Mouse (Mus musculus): ENCODE measurements at regions not wholly inside any gene's neighbourhood (a gene's known extent, or its start where the extent isn't known, plus 50 kb on each side); places are given as distances from the start of the nearest gene placed in this dataset.

GRCm38 (mm10) chr12:77976952-77977351 is 217.1 kb upstream of the Gm6657 start:
- DNase-seq (ENCODE audit: low read depth) = no peak

GRCm38 (mm10) chr12:77986738-77987137 is 207.3 kb upstream of the Gm6657 start:
- DNase-seq (ENCODE audit: low read depth) = no peak

GRCm38 (mm10) chr12:77989766-77990165 is 204.3 kb upstream of the Gm6657 start:
- DNase-seq (ENCODE audit: low read depth) = no peak

DNA sequence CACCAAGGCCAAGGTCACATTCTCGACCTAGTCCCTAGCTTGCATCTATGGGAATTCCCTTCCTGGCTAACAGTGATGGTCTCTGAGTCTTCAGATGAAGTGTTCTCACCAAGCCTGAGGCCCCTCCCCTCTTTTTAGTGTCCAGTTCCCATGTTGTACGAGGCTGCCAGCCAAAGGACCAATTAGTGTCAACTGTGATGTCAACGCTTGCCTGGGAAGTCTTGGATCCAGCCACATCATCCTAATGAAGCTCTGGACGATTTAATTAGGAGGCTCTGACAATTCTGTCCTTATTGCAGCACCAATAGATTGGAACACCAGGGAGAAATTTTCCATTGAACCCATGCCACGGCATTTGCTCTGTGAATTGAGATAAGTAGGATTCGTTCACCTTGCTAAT is 202.4 kb upstream of the Gm6657 start:
- DNase-seq (ENCODE audit: low read depth) = no peak

- DNase-seq (ENCODE audit: low read depth) = no peak
Measured at GRCm38 (mm10) chr12:77994176-77994575, 199.9 kb upstream of the Gm6657 start.

DNA sequence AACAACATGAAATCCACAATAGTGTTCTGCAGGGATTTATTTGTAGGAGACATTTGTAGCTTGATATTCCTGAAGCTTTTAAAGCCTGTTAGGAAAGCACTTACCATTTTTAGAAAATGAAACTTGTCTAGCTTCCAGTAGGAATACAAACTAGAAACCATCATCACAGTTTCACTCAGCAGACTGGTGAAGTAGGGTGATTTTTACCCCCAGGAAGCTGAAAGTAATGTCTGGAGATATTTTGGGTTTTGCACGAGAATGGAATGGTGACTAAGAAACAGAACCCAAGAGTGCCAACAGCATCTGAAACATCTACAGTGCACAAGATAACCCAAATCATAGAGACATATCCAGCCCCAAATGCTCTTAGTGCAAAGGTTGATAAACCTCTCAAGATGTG is 196.1 kb upstream of the Gm6657 start:
- no peak for DNase-seq (ENCODE audit: low read depth)

DNA sequence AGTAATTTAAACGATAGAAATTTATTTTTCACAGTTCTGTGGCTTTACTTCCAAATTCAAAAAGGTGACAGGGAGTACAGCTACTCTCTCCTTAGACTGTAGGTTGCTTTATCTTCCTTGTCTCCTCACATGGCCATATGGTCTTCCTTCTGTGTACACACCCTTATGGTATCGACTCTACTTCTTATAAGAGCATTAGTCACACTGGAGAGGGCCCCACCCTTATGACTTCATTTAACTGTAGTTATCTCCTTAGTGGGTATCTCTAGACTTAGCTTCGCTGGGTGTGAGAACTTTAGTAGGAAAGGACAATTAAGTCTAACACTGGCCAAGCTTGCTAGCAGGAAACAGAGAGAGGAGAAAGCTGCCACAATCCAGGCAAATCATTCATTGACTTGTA is 193.6 kb upstream of the Gm6657 start:
- DNase-seq (ENCODE audit: low read depth) = no peak

- DNase-seq (ENCODE audit: low read depth) = no peak
Measured at GRCm38 (mm10) chr12:78001846-78002245, 192.2 kb upstream of the Gm6657 start.

GRCm38 (mm10) chr12:78033766-78034165 is 160.3 kb upstream of the Gm6657 start:
- no peak for DNase-seq (ENCODE audit: low read depth)

DNA sequence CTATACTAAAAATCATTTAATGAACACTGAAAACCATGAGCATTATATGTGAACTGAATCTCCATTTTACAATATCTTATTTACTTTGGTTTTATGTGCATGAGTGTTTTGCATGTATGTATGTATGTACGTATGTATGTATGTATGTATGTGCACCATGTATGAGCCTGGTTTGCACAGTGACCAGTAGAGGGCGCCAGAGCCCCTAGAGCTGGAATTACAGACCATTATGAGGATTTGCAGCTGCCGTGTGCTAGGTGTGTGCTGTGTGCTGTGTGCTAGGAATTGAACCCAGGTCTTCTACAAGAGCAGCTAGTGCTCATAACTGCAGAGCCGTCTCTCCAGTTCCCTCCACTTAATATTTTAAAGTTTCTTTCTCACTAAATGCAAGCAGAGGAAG is 147.5 kb upstream of the Gm6657 start:
- no peak for DNase-seq (ENCODE audit: low read depth)

- DNase-seq (ENCODE audit: low read depth) = peak; percentile 5
Measured at GRCm38 (mm10) chr12:78055956-78056355, 138.1 kb upstream of the Gm6657 start.

- DNase-seq (ENCODE audit: low read depth) = no peak
Measured at GRCm38 (mm10) chr12:78057166-78057565, 136.9 kb upstream of the Gm6657 start.

- no peak for DNase-seq (ENCODE audit: low read depth)
Measured at GRCm38 (mm10) chr12:78059965-78060364, 134.1 kb upstream of the Gm6657 start.

- no peak for DNase-seq (ENCODE audit: low read depth)
Measured at GRCm38 (mm10) chr12:78066024-78066423, 128.0 kb upstream of the Gm6657 start.

GRCm38 (mm10) chr12:78072935-78073334 is 121.1 kb upstream of the Gm6657 start:
- no peak for DNase-seq (ENCODE audit: low read depth)

- no peak for DNase-seq (ENCODE audit: low read depth)
Measured at GRCm38 (mm10) chr12:78074290-78074802, 119.7 kb upstream of the Gm6657 start.

DNA sequence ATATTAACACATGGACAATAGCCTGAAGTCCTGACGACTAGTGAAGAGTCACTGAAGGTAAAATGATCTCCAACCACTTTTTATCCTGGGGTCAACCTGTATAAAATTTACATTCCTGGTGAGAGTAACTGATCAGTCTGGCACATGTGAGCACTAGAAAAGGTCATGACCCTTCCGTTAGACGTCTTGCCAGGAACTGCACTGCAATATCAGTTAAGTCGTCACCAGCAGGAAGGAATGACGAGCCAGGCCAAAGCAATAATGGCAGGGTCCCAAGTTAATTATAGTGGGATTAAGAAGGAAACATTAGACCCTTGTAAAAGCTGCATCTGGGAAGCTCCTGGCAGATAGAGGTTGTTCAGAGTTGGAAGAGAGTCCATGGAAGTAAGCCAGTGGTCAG is 116.8 kb upstream of the Gm6657 start:
- DNase-seq (ENCODE audit: low read depth) = no peak

DNA sequence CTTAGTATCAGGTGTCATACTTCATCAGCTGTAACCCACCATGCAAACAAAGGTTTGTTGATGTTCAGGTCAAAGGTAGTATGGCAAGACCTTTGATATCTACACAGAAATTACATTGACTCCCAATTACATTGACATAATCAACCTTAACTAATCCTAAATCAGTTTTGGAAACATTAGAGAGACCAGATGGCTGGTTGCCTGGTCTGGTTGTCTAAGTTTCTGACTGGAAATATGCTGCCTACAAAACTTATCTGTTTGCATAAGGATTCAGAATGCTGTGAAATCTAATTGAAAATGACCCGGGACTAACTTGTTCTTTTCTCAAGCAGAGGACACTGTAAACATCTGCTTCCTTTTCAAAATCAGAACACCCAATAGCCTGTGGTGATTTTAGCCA is 111.9 kb upstream of the Gm6657 start:
- no peak for DNase-seq (ENCODE audit: low read depth)

DNA sequence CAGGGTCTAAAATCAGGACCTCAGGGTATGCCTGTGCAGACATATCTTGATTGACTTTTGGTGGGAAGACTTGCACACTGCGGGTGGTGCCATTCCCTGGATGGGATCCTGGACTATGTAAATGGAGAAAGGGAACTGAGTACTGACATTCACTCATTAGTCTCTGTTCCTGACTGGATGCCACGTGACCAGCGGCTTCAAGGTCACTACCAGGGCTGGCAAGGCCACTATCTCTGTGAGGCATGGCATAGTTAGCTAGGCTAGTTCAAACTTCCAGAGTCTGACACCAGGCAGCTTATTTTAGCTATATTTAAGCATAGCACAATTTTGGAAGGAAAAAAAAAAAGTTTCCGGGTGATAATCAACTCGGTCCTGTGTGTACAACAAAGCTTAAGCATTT is 108.0 kb upstream of the Gm6657 start:
- no peak for DNase-seq (ENCODE audit: low read depth)

DNA sequence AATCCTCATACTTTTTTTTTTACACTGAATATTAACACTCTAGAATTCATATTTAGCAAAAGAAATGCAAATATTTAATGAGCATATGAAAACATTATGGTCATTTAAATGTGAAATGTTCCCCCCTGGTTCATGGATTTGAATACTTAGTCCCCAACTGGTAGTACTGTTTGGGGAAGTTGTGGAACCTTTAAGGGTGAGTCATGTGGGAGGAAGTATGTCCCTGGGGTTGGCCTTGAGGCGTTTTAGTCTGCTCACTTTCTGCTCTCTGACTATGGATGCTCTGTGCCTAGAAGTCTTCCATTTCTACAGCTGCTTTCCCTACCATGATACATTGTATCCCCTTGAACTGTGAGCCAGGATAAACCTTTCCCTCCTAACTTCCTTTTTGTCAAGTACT is 106.1 kb upstream of the Gm6657 start:
- DNase-seq (ENCODE audit: low read depth) = no peak

GRCm38 (mm10) chr12:78094471-78094870 is 99.6 kb upstream of the Gm6657 start:
- DNase-seq (ENCODE audit: low read depth) = no peak

- no peak for DNase-seq (ENCODE audit: low read depth)
Measured at GRCm38 (mm10) chr12:78095352-78095751, 98.7 kb upstream of the Gm6657 start.

DNA sequence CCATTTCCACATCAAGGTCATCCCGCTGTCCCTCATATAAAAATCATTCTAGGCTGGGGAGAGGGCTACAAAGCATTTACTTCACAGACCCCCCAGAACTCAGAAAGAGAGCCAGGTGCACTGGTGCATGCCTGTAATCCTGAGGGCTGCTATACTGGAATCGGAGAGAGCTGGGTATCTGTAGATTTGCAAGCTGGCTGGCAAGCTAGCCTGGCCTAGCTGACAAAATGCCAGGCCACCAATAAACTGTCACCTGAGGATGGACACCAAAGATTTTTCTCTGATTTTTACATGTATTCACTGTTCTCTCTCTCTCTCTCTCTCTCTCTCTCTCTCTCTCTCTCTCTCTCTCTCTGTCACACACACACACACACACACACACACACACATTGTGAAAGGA is 98.1 kb upstream of the Gm6657 start:
- DNase-seq (ENCODE audit: low read depth) = no peak

DNA sequence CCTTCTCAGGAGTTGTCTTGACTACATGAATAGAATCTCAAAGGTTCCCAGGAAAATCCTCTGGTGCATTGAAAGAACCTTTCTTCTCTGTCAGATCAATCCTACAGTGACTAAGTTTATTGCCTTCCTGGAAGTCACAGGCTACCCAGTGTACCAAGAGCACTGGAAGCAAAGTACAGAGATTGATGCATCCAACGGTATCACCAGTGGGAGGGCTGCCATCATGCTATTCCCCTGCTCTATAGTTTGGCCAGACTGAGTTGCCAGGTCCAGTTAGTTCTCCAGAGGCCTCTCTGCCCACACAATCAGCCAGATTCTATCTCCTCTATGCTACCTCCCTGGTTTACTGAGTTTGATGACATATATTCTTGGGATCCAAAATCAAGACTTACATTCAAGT is 96.9 kb upstream of the Gm6657 start:
- DNase-seq (ENCODE audit: low read depth) = no peak

GRCm38 (mm10) chr12:78097692-78098091 is 96.3 kb upstream of the Gm6657 start:
- DNase-seq (ENCODE audit: low read depth) = no peak
